Mouse (Mus musculus): ENCODE measurements around the gene Dab1.

Dab1 gene

GRCm38 (mm10) chr4:103619321-103619945, at the start of gene Dab1:
Gene Dab1, plus strand, starts transcription at chr4:103619359.
- DNase-seq (ENCODE audit: extremely low read depth, low read depth) = no peak

GRCm38 (mm10) chr4:103571721-103572352, 47.3 kb upstream of the Dab1 start:
- no peak for DNase-seq (ENCODE audit: extremely low read depth, low read depth)

- DNase-seq (ENCODE audit: extremely low read depth, low read depth) = no peak
Observed at GRCm38 (mm10) chr4:103575556-103575955, 43.6 kb upstream of the Dab1 start.

- DNase-seq (ENCODE audit: extremely low read depth, low read depth) = no peak
Observed at GRCm38 (mm10) chr4:103576305-103576704, 42.9 kb upstream of the Dab1 start.

GRCm38 (mm10) chr4:103577111-103577815, 41.9 kb upstream of the Dab1 start:
- no peak for DNase-seq (ENCODE audit: extremely low read depth, low read depth)

GRCm38 (mm10) chr4:103577821-103578220, 41.3 kb upstream of the Dab1 start:
- DNase-seq (ENCODE audit: extremely low read depth, low read depth) = no peak

- no peak for DNase-seq (ENCODE audit: extremely low read depth, low read depth)
Observed at GRCm38 (mm10) chr4:103580021-103580420, 39.1 kb upstream of the Dab1 start.

GRCm38 (mm10) chr4:103615011-103615410, 4.1 kb upstream of the Dab1 start:
- DNase-seq (ENCODE audit: extremely low read depth, low read depth) = no peak

GRCm38 (mm10) chr4:103619946-103620371, 800 bp downstream of the Dab1 start:
- DNase-seq (ENCODE audit: extremely low read depth, low read depth) = no peak

- DNase-seq (ENCODE audit: extremely low read depth, low read depth) = no peak
Observed at GRCm38 (mm10) chr4:103620590-103621155, 1.5 kb downstream of the Dab1 start.

- no peak for DNase-seq (ENCODE audit: extremely low read depth, low read depth)
Observed at GRCm38 (mm10) chr4:103621586-103621985, 2.4 kb downstream of the Dab1 start.

- no peak for DNase-seq (ENCODE audit: extremely low read depth, low read depth)
Observed at GRCm38 (mm10) chr4:103630177-103630576, 11.0 kb downstream of the Dab1 start.

GRCm38 (mm10) chr4:103636168-103636776, 17.1 kb downstream of the Dab1 start:
- DNase-seq (ENCODE audit: extremely low read depth, low read depth) = no peak

GRCm38 (mm10) chr4:103648209-103648896, 29.2 kb downstream of the Dab1 start:
- DNase-seq (ENCODE audit: extremely low read depth, low read depth) = no peak

- no peak for DNase-seq (ENCODE audit: extremely low read depth, low read depth)
Observed at GRCm38 (mm10) chr4:103655740-103656139, 36.6 kb downstream of the Dab1 start.

- DNase-seq (ENCODE audit: extremely low read depth, low read depth) = no peak
Observed at GRCm38 (mm10) chr4:103661386-103661785, 42.2 kb downstream of the Dab1 start.

- DNase-seq (ENCODE audit: extremely low read depth, low read depth) = no peak
Observed at GRCm38 (mm10) chr4:103667438-103667837, 48.3 kb downstream of the Dab1 start.

GRCm38 (mm10) chr4:103677195-103677594, 58.0 kb downstream of the Dab1 start:
- DNase-seq (ENCODE audit: extremely low read depth, low read depth) = no peak

- no peak for DNase-seq (ENCODE audit: extremely low read depth, low read depth)
Observed at GRCm38 (mm10) chr4:103678501-103678900, 59.3 kb downstream of the Dab1 start.

GRCm38 (mm10) chr4:103685136-103685535, 66.0 kb downstream of the Dab1 start:
- no peak for DNase-seq (ENCODE audit: extremely low read depth, low read depth)

- no peak for DNase-seq (ENCODE audit: extremely low read depth, low read depth)
Observed at GRCm38 (mm10) chr4:103691717-103692116, 72.6 kb downstream of the Dab1 start.
